Mouse (Mus musculus) kidney, postnatal 0 days (tissue): Measurements from ENCODE around the gene Cfap43. TPM values are rescaled to one million over a fixed set of nuclear protein-coding genes. Genes with fewer than 3 reads are reported as not detected.

Experiments used
- ATAC-seq: fragments of 200-750 bp; cut with Nextera tagmentation; replicated peaks from 2 replicates; pipeline ENCODE4 v1.8.0; 2017; ENCODE audit warnings: low read depth, moderate number of reproducible peaks, moderate TSS enrichment, moderate library complexity; ENCODE audit not compliant: low FRiP score
- DNase-seq: peaks from one replicate; pipeline ENCODE4 v3.0.0-alpha.2; 2016; ENCODE audit warnings: low spot score
- H3K27ac ChIP-seq: fragments of 300-500 bp; sonication (generic); 2 replicates; pipeline ENCODE4 v1.5.1; 2014; ENCODE audit warnings: mild to moderate bottlenecking
- H3K27me3 ChIP-seq: fragments of 300-500 bp; sonication (generic); 2 replicates; pipeline ENCODE4 v1.6.1; 2014; ENCODE audit warnings: low read length, mixed read lengths; ENCODE audit not compliant: insufficient read depth
- H3K36me3 ChIP-seq: fragments of 300-500 bp; sonication (generic); 2 replicates; pipeline ENCODE4 v1.6.1; 2014; ENCODE audit warnings: low read length, mixed read lengths; ENCODE audit not compliant: insufficient read depth
- H3K4me1 ChIP-seq: fragments of 300-500 bp; sonication (generic); replicated peaks from 2 replicates; pipeline ENCODE4 v1.6.1; 2014; ENCODE audit warnings: antibody characterized with exemption, low read length, mixed read lengths; ENCODE audit not compliant: insufficient read depth
- H3K4me2 ChIP-seq: fragments of 300-500 bp; sonication (generic); 2 replicates; pipeline ENCODE4 v1.6.1; 2014; ENCODE audit warnings: mild to moderate bottlenecking, low read length, moderate library complexity, mixed read lengths
- H3K4me3 ChIP-seq: fragments of 300-500 bp; sonication (generic); replicated peaks from 2 replicates; pipeline ENCODE4 v1.5.1; 2014; ENCODE audit warnings: low read depth, low read length
- H3K9ac ChIP-seq: fragments of 300-500 bp; sonication (generic); 2 replicates; pipeline ENCODE4 v1.6.1; 2014; ENCODE audit warnings: low read depth, low read length
- H3K9me3 ChIP-seq: fragments of 300-500 bp; sonication (generic); replicated peaks from 2 replicates; pipeline ENCODE4 v1.6.1; 2016; ENCODE audit warnings: low read length, inconsistent platforms, mixed read lengths
- CTCF ChIP-seq: IDR thresholded peaks from 2 replicates; pipeline ENCODE4 v1.5.1; 2016; ENCODE audit warnings: antibody characterized with exemption, low read depth, mild to moderate bottlenecking, moderate library complexity
- WGBS: fragments of 180-500 bp; shearing (Covaris S2); extraction: QIAGEN DNeasy Blood & Tissue Kit; methylation state at CpG from one replicate; pipeline ENCODE4 v1.1.7; 2014; 5-methylcytosine and 5-hydroxymethylcytosine counted together
- polyA plus RNA-seq: library from polyadenylated mRNA; unstranded; fragments of >200 nt; fragmentation: Nextera tagmentation; extraction: Ambion mirVana; gene quantifications from 2 replicates; pipeline ENCODE4 v1.2.1, GENCODE M21; 2015

Gene Cfap43
- 0.06 and 0.16 TPM in 2 replicates for polyA plus RNA-seq

DNA sequence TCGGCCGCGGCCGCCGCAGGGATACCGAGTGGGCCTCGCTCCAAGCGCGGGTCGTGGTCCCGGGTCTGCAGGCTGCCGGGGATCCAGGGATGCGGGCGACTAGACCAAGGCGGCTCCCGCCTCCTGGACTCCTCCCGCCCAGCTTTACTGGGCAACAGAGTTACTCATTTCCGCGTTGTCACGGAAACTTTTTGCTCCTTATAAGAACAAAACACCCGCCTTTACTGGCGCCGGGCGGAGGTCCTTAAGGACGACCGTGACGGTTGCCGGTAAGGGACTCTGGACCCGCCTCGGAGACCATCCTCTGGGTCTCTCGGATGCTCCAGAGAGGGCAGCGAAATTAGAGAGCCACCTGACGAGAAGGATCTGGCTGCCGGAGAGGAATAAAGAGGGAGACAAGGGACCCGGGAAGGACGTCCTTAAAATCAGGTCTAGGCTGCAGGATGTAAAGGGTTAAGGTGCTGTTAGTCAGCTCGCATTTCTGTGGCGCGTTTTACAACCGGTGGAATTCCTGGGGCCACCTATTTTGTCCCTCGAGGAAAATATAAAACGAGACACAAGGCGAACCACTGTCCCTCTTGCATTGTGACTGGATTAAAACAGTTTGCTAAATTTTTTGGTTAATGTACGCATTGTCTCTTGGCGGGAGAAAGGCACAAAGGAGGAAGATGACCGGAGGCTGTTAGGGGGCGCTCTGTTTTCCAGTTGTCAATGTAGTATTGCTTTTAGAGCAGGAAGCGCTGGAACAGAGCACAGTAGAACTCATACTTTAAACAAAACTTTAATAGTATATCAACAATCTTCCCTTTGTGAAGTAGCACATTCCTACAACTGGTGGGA, at the start of gene Cfap43, which contains the start of gene Itprip:
Gene Cfap43 (minus strand): TSS at position 162 of the 840 bp plus-strand sequence.
Gene Itprip (minus strand): TSS at position 174 of the 840 bp plus-strand sequence.
- DNase-seq, result peak; percentile 96
- peak; percentile 78 for ATAC-seq
- Histone ChIP-seq H3K9me3 (no peaks in the 10 kb centered on the region), H3K27me3 (no peaks in the 10 kb centered on the region), H3K9ac (peak within 1 kb of the TSS; percentile 81), H3K4me3 (peak within 1 kb of the TSS; percentile 84), H3K36me3 (no peaks in the 10 kb centered on the region), H3K4me1 (no peaks in the 10 kb centered on the region), H3K27ac (peak within 1 kb of the TSS; percentile 96), H3K4me2 (peak within 1 kb of the TSS; percentile 83)
- peak; percentile 65 for TF ChIP-seq CTCF
- under 1% methylated on average over 48 of the region's 48 CpGs for whole genome bisulfite sequencing

DNA sequence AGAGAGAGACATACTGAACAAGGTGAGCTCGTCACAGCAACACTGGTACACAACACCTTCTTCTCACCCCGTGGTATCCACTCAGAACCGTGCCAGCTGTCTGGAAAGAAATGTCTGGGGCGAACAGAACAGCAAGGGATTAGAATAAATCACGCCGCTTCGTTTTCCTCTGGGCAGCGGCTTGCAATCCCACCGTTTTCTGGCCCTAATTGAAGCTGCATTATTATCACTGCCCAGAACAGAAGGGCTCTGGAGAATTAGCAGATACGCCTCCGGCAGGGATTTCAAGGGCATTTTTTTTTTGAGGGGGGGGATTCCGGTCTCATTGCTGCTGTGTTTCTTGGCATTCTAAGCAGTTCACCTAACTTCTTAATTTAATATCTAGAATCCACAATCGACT, 39.1 kb upstream of the Cfap43 start:
- TF ChIP-seq CTCF, result no peak
- no peak for DNase-seq
- Histone ChIP-seq H3K27me3 (no peaks in the 10 kb centered on the region), H3K9me3 (no peaks in the 10 kb centered on the region), H3K9ac (no peak overlapping the region), H3K4me3 (no peak overlapping the region), H3K4me1 (no peaks in the 10 kb centered on the region), H3K4me2 (no peak overlapping the region), H3K27ac (no peak overlapping the region), H3K36me3 (no peaks in the 10 kb centered on the region)
- no peak for ATAC-seq
- WGBS, result 77% methylated on average over 13 of the region's 13 CpGs

DNA sequence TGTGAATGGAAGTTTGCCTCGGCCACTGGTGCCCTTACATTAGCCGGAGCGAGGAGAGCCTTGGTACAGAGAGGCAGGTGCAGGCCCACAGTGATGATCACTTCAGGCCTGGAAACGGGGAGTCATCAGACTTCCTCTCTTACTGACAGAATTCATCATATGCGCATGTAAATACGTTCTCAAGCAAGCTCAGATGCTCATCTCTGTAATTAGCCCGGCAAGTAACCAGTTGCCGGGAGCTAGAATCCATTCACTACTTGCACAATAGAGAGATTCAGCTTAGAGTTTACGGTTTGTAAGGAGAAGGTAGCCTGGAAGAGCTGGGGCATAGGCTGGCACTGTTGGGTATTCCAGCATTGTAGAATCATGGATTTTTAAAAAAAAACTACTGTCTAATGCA, 34.1 kb upstream of the Cfap43 start:
- Histone ChIP-seq H3K4me3 (no peak overlapping the region), H3K4me1 (no peaks in the 10 kb centered on the region), H3K9ac (no peak overlapping the region), H3K27ac (no peak overlapping the region), H3K4me2 (no peak overlapping the region), H3K9me3 (no peaks in the 10 kb centered on the region), H3K27me3 (no peaks in the 10 kb centered on the region), H3K36me3 (no peaks in the 10 kb centered on the region)
- no peak for DNase-seq
- TF ChIP-seq CTCF, result no peak
- WGBS, result 82% methylated on average over 9 of the region's 9 CpGs
- no peak for ATAC-seq

DNA sequence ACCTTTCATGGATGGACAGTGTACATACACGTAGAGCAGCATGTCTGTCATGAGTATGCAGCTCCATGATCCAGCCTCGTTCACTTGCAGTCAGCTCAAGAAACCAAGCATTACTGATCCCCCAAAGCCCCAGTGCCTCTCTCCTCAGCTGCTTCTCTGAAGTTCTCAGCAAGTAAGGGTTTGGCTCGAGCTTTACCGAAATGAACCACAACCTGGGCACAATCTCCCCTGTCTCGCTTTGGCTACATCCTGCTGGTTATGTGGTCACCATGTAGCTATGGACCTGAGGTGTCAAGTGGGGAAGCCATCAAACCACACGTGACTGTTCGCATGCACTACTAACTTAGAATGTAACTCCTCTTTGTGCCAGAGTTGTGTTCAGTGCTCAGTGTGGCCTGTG, 31.9 kb upstream of the Cfap43 start:
- ATAC-seq (no peak), DNase-seq (no peak)
- Histone ChIP-seq H3K9me3 (no peaks in the 10 kb centered on the region), H3K36me3 (no peaks in the 10 kb centered on the region), H3K4me2 (no peak overlapping the region), H3K4me3 (no peak overlapping the region), H3K27ac (no peak overlapping the region), H3K27me3 (no peaks in the 10 kb centered on the region), H3K4me1 (no peaks in the 10 kb centered on the region), H3K9ac (no peak overlapping the region)
- no peak for TF ChIP-seq CTCF
- WGBS, result 86% methylated on average over 7 of the region's 7 CpGs

DNA sequence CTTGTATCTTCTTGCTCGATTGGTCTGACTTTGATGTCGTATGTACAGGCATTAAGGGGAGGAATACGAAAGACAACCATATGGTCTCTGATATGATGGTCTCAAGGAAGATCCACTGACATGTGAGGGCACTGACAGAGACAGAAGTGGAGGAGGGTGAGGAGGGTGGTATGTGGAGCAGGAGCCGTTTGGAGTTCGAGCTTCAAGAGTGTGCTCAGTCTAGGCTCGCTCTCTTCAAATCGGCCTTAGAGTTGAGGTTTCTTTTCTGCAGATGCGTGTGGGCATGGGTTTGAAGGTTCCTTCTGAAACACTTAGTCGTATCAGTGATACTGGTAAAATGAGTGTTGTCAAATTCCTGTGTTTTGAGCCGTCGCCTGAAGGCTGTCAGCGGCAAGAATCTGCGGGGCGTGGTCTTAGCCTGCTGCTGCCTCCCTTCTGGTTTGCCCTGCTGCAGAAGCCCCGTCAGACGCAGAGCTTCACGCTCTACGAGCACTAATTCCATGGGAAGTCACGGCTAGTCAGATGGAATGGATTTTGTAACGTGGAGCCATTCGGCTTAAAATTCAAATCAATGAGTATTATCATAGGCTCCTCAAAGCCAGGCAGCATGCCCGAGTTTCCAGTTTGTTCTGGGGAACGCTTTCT, 27.9 kb upstream of the Cfap43 start:
- DNase-seq (peak; percentile 61), ATAC-seq (no peak)
- peak overlapping the region; percentile 29 for H3K4me2 ChIP-seq
- H3K36me3 ChIP-seq, result no peaks in the 10 kb centered on the region
- no peaks in the 10 kb centered on the region for H3K4me1 ChIP-seq
- no peak for TF ChIP-seq CTCF
- H3K9ac ChIP-seq, result no peak overlapping the region
- 38% methylated on average over 23 of the region's 23 CpGs for WGBS
- H3K27ac ChIP-seq, result no peak overlapping the region
- no peak overlapping the region for H3K4me3 ChIP-seq
- no peaks in the 10 kb centered on the region for H3K27me3 ChIP-seq
- H3K9me3 ChIP-seq, result no peaks in the 10 kb centered on the region

DNA sequence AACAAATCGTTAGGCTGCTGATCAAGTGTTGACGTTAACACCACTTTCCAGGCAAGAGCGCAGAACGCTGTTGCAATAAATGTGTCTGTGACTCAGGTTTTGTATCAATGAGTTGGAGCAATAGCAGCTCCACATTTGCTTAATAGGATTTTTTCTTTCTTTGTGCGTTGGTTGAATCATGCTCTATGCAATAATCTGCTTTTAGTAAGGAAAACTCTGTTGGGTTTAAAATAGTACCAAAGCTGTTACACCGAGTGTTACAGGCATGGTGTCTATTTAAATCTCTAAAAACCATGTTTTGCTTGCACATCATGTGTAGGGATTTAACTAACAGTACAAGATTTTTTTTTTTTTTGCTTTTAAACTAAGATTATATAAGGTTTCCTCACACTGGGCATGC, 20.3 kb upstream of the Cfap43 start:
- DNase-seq (no peak), ATAC-seq (no peak)
- H3K9ac ChIP-seq, result no peak overlapping the region
- H3K4me2 ChIP-seq, result no peak overlapping the region
- WGBS, result 81% methylated on average over 6 of the region's 6 CpGs
- no peak for TF ChIP-seq CTCF
- H3K27ac ChIP-seq, result no peak overlapping the region
- H3K4me1 ChIP-seq, result peaks cover 6% of the 10 kb centered on the region; the same call in 1 of the 2 replicates
- H3K9me3 ChIP-seq, result no peaks in the 10 kb centered on the region
- no peak overlapping the region for H3K4me3 ChIP-seq
- H3K36me3 ChIP-seq, result no peaks in the 10 kb centered on the region
- no peaks in the 10 kb centered on the region for H3K27me3 ChIP-seq
